Mouse (Mus musculus) thymus, postnatal 10 days (tissue): ENCODE measurements around the gene Slc4a2.

ENCODE experiments used
- DNase-seq, 2 experiments: peaks; one replicate each; pipeline ENCODE4 v3.0.0; 2021; ENCODE audit warnings: low spot score in 2 of 2

The Slc4a2 gene

GRCm38 (mm10) chr5:24423129-24424003 is at the start of gene Slc4a2, which contains the start of gene Cdk5:
Gene Slc4a2, plus strand, starts transcription at chr5:24423837.
Gene Cdk5, minus strand, starts transcription at chr5:24423530.
- DNase-seq, result peak; percentile 95 to 97

GRCm38 (mm10) chr5:24374216-24374615 is 49.4 kb upstream of the Slc4a2 start:
- DNase-seq, result no peak

DNA sequence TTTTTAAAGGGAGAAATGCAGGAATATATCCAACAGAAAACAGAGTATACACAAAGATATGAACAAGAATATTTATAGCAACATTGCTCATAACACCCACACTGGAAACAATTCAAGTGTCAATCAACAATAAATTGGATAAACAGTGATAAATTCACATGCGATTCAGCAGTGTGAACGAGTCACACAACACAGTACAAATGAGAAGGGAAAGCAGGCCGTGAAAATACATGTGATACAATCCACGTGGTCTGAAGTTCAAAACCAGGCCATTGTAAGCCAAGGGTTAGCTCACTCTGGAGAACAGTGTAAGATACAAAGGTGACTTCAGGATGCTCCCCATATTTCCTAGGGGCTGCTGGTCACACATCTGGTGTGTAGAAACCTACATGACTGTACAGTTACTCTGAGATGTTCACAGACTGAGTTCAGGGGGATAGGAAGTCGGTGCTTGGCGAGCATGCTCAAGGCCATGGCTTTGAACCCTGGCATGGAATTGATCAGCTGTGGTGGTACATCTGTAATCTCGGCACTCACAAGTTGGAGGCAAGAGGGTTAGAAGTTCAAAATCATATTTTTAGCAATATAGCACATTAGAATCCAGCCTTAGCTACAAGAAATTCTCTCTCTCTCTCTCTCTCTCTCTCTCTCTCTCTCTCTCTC is 48.8 kb upstream of the Slc4a2 start:
- no peak for DNase-seq

- DNase-seq, result no peak
These were observed 44.9 kb upstream of the Slc4a2 start for GRCm38 (mm10) chr5:24378700-24379099.

DNA sequence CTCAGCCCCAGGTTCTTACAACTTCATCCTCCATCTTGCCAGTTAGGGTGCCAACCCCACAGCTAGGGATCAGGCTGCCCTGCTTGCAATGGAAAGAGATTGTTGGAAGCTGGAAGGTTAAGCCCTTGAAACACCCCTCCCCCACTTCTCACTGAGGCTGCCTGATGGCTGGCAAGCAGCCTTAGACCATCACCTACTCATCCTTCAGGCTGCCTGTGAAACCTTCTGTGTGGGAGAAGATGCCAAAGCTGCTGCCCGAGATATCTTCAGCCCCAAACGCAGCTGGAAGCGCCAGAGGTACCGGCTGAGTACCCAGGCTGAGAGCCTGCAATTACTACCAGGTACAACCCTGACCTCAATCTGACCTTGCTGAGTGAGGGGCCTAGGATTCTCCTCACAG is 44.1 kb upstream of the Slc4a2 start:
- no peak for DNase-seq

DNA sequence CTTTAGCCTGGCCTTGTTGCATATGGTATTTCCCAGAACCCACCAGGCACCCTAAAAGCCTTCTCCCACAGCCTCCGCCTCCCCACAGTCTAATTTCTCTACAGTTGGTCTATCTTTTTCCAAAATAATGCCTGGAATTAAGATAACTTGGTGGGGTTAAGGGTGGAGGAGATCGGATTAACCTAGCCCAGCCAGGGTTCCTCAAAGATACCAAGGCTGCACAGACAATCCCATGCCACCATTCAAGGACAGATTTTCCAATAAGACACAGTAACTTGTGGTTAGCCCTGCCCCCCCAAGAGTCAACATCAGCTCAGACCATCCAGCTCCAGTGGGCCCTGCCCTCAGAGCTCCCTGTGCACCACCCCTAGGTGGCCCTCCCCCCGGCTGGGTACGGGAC is 43.1 kb upstream of the Slc4a2 start:
- DNase-seq, result no peak

DNA sequence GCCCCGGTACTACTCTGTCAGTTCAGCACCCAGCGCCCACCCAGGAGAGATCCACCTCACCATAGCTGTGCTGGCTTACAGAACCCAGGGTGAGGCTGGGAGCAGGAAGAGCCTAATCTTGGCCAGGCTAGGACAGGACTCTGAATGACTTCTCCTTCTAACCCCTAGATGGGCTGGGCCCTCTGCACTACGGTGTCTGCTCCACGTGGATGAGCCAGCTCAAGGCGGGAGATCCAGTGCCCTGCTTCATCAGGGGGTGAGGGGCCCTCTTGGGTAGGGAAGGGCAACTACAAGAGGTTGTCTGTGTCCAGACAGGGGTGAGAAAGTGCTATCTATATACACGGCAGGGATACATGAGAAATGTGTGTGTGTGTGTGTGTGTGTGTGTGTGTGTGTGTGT is 42.2 kb upstream of the Slc4a2 start:
- no peak for DNase-seq

DNA sequence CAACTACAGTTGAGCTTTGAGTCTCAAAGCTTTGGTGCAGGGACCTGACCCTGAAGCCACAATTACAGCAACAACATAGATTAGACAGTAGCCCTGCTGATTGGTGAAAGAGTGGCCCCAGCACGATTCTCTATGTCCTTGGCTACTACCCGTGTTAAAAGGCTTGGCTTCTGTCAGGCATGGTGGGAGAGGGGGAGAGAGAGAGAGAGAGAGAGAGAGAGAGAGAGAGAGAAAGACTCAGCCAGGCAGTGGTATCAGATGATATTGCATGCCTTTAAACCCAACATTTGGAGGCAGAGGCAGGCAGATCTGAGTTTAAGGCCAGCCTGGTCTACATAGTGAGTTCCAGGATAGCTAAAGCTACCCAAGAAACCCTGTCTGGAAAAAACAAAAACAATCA is 41.6 kb upstream of the Slc4a2 start:
- DNase-seq, result no peak

DNA sequence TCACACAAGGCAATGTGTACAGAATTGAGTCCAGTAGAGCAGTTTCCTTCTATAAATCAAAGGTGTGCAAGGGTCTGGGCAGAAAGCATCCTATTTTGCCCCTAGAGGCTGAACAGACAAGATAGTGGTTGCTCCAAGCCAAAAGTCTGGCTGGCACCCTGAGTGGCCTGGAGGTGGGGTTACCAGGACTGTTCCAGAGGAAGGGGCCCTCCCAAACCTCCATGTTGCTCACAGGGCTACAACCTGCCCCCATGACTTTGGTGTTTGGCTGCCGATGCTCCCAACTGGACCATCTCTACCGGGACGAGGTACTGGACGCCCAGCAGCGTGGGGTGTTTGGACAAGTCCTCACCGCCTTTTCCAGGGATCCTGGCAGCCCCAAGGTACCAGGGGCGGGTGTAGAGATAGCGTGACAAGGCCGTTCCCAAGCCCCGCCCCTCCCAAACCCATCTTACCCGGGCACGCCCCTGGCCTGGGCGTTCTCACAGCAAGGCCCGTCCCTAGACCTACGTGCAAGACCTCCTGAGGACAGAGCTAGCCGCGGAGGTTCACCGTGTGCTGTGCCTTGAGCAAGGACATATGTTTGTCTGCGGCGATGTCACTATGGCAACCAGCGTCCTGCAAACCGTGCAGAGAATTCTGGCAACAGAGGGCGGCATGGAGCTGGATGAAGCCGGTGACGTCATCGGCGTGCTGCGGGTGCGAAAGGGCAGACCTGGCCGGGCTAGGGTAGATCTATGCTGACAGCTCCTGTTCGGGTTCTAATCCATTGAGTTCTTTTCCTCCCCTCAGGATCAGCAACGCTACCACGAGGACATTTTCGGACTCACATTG is 40.4 kb upstream of the Slc4a2 start:
- peak; percentile 83 to 91 for DNase-seq

DNA sequence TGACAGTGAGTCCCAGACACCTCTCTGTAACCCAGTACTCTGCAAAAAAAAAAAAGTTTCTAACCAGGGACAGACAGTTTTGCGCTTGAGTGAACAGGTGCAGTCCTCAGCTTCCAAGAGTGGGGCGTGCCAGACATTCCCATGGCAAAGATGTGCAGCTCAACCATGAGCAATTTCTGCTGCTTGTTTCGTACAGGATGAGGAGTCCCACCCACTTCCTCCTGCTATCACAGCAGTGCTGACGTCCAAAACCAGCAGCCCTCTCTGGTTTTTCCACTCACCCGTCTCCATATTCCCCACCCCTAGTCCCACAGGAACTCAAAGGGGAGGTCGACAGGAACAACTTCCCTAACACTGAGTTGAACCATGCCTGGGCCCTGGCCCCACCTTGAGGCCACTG is 39.2 kb upstream of the Slc4a2 start:
- DNase-seq, result no peak

GRCm38 (mm10) chr5:24385374-24385773 is 38.3 kb upstream of the Slc4a2 start:
- DNase-seq, result no peak

DNA sequence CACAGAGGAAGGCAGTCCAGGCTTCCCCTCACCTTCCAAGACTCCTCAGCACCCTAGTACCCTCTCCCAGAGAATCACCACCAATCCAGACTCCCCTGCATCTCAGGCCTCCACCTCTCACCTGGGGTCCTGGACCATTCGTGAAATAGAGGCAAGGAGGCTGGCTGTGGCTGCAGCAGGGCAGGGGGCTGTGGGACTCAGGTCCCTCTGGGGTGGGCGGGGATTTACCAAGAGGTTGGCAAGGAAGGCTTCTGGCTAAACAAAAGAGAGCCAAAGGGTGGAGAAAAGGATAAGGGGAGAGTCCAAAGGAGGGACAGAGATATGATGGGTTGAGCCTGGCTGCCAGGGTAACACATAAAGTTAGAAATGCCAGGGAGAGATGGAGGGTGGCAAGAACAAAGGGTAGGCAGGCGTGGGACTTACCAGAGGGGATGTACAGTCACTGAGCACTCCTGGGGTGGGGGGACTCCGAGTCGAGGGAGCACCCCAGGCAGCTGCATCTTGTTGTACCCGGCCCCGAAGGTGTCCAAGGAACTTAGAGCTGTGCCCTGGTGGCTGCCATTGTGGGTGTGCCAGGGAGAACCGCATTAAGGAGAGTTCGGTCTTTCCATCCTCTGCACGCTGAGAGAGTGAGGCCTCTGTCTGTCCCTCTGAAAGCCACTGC is 37.6 kb upstream of the Slc4a2 start:
- no peak for DNase-seq

DNA sequence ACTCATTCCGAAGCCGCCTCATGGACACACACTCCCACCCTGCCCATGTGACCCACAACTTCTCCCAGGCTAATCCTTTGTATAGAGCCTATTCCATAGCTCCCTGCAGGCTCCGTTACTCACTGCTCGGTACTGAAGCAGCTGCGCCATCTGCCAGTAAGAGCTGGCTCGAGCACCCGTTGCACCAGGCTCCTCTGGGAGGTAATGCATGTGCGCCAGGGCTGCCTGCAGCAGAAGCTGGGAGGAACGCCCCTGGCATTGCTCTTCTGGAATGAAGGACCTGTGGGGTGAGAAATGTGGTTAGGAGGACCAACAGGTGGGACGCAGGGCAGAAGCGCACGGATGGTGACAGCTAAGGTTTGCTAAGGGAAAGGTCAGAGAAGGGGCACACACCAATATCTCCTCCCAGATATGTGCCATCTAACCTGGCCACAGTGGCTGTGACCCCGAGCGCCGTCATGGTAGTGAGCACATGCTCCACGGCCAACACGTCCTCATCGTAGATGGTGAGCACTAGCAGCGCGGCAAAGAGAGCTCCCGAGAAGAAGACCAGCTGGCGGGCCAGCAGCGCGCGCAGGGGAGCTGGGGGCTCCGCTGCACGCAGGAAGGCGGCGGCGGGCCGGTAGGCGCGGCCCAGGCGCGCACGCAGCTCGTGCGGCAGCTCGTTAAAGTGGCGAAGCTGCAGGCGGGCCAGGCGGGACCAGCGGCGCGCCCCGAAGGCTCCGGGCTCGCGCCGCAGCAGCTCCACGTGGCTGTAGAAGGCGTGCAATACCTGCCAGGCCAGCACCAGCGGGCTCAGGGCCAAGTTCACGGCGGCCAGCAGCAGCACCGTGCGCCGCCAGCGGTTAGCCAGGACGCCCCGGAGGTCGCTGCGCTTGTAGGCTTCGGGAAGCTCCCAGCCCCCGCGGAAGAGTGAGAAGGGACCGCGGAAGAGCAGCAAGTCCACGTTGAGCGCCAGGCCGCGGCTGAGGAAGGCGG is 36.1 kb upstream of the Slc4a2 start:
- peak; percentile 22 to 50 for DNase-seq

- DNase-seq, result no peak
These were observed 35.3 kb upstream of the Slc4a2 start for GRCm38 (mm10) chr5:24388246-24388915.

DNA sequence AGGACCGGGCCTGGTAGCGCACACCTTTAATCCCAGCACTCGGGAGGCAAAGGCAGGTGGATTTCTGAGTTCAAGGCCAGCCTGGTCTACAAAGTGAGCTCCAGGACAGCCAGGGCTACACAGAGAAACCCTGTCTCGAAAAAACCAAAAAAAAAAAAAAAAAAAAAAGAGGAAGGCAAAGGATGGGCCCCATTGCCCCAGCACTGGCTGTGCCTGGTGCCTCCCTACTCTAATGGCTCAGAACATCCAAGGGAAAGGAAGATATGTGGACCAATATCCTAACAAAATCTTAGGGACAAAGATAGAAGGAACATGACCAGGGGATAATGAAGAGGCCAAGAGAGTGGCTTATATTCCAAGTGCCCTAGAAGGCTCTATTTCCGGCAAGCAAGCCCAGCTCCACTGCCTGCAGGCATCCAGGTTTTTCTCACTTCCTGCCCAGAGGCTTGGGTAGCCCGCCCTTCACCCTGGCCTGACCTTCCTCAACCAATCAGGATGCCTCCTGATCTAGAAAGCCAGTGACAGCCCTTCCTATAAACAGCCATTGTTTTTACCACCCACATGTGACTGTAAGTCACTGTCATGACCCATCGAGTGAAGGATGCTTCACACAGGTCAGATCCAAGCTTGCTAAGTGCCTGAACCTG is 34.5 kb upstream of the Slc4a2 start:
- DNase-seq, result peak; percentile 30 to 47

DNA sequence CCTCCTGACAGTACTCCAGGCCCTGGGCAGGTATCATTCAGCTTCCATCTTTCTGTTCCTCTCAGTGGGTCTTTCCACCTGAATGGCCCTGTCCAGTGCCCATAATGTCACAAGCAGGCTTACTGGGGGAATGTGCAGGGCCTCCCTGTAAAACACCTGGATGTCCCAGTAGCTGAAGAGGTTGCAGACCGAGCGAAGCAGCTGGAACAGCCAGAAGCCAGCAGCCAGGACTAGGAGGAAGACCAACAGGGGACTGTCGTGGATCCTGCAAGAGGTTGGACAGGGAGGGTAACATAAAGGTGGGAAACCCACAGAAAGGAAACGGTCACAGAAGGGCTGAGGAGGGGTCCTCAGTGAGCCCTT is 34.0 kb upstream of the Slc4a2 start:
- DNase-seq, result no peak

DNA sequence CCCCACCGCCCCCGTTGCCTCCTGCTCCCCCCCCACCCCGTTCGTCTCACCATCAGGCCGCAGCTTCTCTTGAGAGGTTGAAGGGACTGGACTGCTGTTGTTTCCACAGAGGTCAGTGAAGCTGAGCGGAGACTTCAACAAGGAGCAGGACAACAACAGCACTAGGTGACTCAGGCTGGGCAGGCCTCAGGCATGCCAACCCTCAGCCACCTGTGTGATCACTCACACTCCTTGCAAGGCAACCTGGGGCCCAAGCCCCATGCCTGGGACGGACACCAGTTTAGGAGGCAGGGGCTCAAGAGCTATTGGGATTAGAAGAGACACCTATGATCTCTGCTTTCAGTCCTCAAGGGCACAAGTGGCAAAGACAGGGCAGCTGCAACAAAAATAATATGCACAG is 31.8 kb upstream of the Slc4a2 start, which contains the start of gene Atg9b:
Gene Atg9b, minus strand, starts transcription at position 280 of the 400 bp plus-strand sequence.
- DNase-seq, result no peak

DNA sequence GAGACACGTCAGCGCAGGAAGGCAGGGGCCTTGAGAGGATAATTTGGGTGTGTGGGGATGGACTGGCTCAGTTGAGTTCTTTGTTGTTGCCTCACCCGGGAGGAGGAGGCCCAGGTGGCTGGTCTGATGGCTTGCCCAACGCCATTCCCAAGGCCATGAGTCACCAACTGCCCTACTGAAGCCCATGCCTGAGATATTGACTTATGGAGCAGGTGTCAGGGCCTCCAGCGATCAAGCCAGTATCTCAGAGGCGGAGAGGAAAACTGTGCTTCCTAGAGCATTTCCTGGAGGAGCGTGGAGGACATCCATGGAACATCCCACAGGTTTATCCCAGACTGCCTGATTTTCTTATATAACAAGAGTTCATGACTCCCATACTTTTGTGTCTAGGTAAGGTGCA is 30.9 kb upstream of the Slc4a2 start:
- no peak for DNase-seq

- DNase-seq, result peak; percentile 82 to 91
These were observed 30.1 kb upstream of the Slc4a2 start, which contains the start of gene Abcb8 for GRCm38 (mm10) chr5:24393392-24393997. Gene Abcb8, plus strand, starts transcription at chr5:24393663.
